Mouse (Mus musculus) embryonic facial prominence, embryonic 14.5 days (tissue): ENCODE data around the gene Mvb12b. TPM values are rescaled to one million over a fixed set of nuclear protein-coding genes. Genes with fewer than 3 reads are reported as not detected.

Experiments
- ATAC-seq: fragments of 200-750 bp; cut with Nextera tagmentation; 2 replicates; pipeline ENCODE4 v1.8.0; 2017; ENCODE audit warnings: low read depth, moderate number of reproducible peaks, moderate TSS enrichment
- DNase-seq: peaks from one replicate; pipeline ENCODE4 v3.0.0-alpha.2; 2015; ENCODE audit warnings: low spot score
- H3K27ac ChIP-seq: fragments of 300-500 bp; sonication (generic); replicated peaks from 2 replicates; pipeline ENCODE4 v1.5.1; 2014; ENCODE audit warnings: low read depth, mild to moderate bottlenecking, low read length, moderate library complexity
- H3K27me3 ChIP-seq: fragments of 300-500 bp; sonication (generic); replicated peaks from 2 replicates; pipeline ENCODE4 v1.6.1; 2014; ENCODE audit warnings: low read length; ENCODE audit not compliant: control insufficient read depth, insufficient read depth
- H3K36me3 ChIP-seq: fragments of 300-500 bp; sonication (generic); 2 replicates; pipeline ENCODE4 v1.6.1; 2014; ENCODE audit warnings: low read length, mixed read lengths; ENCODE audit not compliant: control insufficient read depth, insufficient read depth
- H3K4me1 ChIP-seq: fragments of 300-500 bp; sonication (generic); 2 replicates; pipeline ENCODE4 v1.6.1; 2014; ENCODE audit warnings: antibody characterized with exemption, low read length; ENCODE audit not compliant: control insufficient read depth, insufficient read depth
- H3K4me2 ChIP-seq: fragments of 300-500 bp; sonication (generic); 2 replicates; pipeline ENCODE4 v1.6.1; 2014; ENCODE audit warnings: low read depth, mild to moderate bottlenecking, low read length, moderate library complexity, mixed read lengths
- H3K4me3 ChIP-seq: fragments of 300-500 bp; sonication (generic); 2 replicates; pipeline ENCODE4 v1.5.1; 2014; ENCODE audit warnings: low read depth, mild to moderate bottlenecking, low read length
- H3K9ac ChIP-seq: fragments of 300-500 bp; sonication (generic); 2 replicates; pipeline ENCODE4 v1.6.1; 2014; ENCODE audit warnings: low read depth, mild to moderate bottlenecking, low read length, moderate library complexity, mixed read lengths
- H3K9me3 ChIP-seq: fragments of 300-500 bp; sonication (generic); 2 replicates; pipeline ENCODE4 v1.6.1; 2016; ENCODE audit warnings: low read length; ENCODE audit not compliant: control insufficient read depth
- WGBS: fragments of 180-500 bp; shearing (Covaris S2); extraction: QIAGEN DNeasy Blood & Tissue Kit; methylation state at CpG from one replicate; pipeline ENCODE4 v1.1.7; 2014; 5-methylcytosine and 5-hydroxymethylcytosine counted together
- polyA plus RNA-seq: library from polyadenylated mRNA; unstranded; fragments of >200 nt; fragmentation: Nextera tagmentation; extraction: Ambion mirVana; gene quantifications from 2 replicates; pipeline ENCODE4 v1.2.1, GENCODE M21; 2014

Mvb12b gene
- polyA plus RNA-seq, 1 experiment from 2014 or later, result 14.1 TPM

GRCm38 (mm10) chr2:33795716-33796472, 91.9 kb downstream of the Mvb12b start:
- Histone ChIP-seq H3K4me3 (no peak overlapping the region), H3K4me2 (no peak overlapping the region), H3K9me3 (no peaks in the 10 kb centered on the region), H3K27me3 (no peaks in the 10 kb centered on the region), H3K27ac (no peak overlapping the region), H3K36me3 (peaks cover 6% of the 10 kb centered on the region; the same call in 1 of the 2 replicates), H3K9ac (no peak overlapping the region), H3K4me1 (no peaks in the 10 kb centered on the region)
- ATAC-seq (no peak), DNase-seq (no peak)
- 82% methylated on average over 15 of the region's 15 CpGs for WGBS

GRCm38 (mm10) chr2:33795001-33795580, 92.7 kb downstream of the Mvb12b start:
- Histone ChIP-seq H3K9ac (no peak overlapping the region), H3K4me1 (no peaks in the 10 kb centered on the region), H3K27ac (no peak overlapping the region), H3K4me3 (no peak overlapping the region), H3K9me3 (no peaks in the 10 kb centered on the region), H3K36me3 (peaks cover 5% of the 10 kb centered on the region; the same call in 1 of the 2 replicates), H3K27me3 (no peaks in the 10 kb centered on the region), H3K4me2 (no peak overlapping the region)
- DNase-seq (no peak), ATAC-seq (no peak)
- WGBS, result 76% methylated on average over 7 of the region's 7 CpGs

- Histone ChIP-seq H3K27me3 (no peaks in the 10 kb centered on the region), H3K4me3 (no peak overlapping the region), H3K27ac (no peak overlapping the region), H3K9ac (no peak overlapping the region), H3K36me3 (peaks cover 5% of the 10 kb centered on the region; the same call in 1 of the 2 replicates), H3K9me3 (no peaks in the 10 kb centered on the region), H3K4me1 (no peaks in the 10 kb centered on the region), H3K4me2 (no peak overlapping the region)
- WGBS, result 80% methylated on average over 9 of the region's 9 CpGs
- ATAC-seq, result no peak
- no peak for DNase-seq
Measured at GRCm38 (mm10) chr2:33794483-33794882, 93.3 kb downstream of the Mvb12b start.

GRCm38 (mm10) chr2:33790301-33790700, 97.4 kb downstream of the Mvb12b start:
- no peak overlapping the region for H3K4me2 ChIP-seq
- ATAC-seq, result no peak
- H3K27me3 ChIP-seq, result no peaks in the 10 kb centered on the region
- no peak overlapping the region for H3K27ac ChIP-seq
- H3K36me3 ChIP-seq, result peaks cover 5% of the 10 kb centered on the region; the same call in 1 of the 2 replicates
- H3K9me3 ChIP-seq, result no peaks in the 10 kb centered on the region
- H3K4me1 ChIP-seq, result no peaks in the 10 kb centered on the region
- H3K9ac ChIP-seq, result no peak overlapping the region
- WGBS, result 59% methylated on average over 5 of the region's 5 CpGs
- H3K4me3 ChIP-seq, result no peak overlapping the region
- DNase-seq, result no peak

- no peak for DNase-seq
- ATAC-seq, result no peak; the same call in 1 of the 2 replicates
- no peak overlapping the region for H3K27ac ChIP-seq
- H3K9ac ChIP-seq, result no peak overlapping the region
- WGBS, result 59% methylated on average over 9 of the region's 9 CpGs
- H3K9me3 ChIP-seq, result no peaks in the 10 kb centered on the region
- no peak overlapping the region for H3K4me2 ChIP-seq
- no peaks in the 10 kb centered on the region for H3K27me3 ChIP-seq
- H3K4me3 ChIP-seq, result no peak overlapping the region
- H3K36me3 ChIP-seq, result peaks cover 5% of the 10 kb centered on the region; the same call in 1 of the 2 replicates
- no peaks in the 10 kb centered on the region for H3K4me1 ChIP-seq
Measured at GRCm38 (mm10) chr2:33789732-33790131, 98.0 kb downstream of the Mvb12b start.

GRCm38 (mm10) chr2:33789279-33789678, 98.5 kb downstream of the Mvb12b start:
- H3K4me3 ChIP-seq, result no peak overlapping the region
- ATAC-seq (no peak), DNase-seq (no peak)
- H3K9ac ChIP-seq, result no peak overlapping the region
- no peak overlapping the region for H3K27ac ChIP-seq
- H3K36me3 ChIP-seq, result peaks cover 5% of the 10 kb centered on the region; the same call in 1 of the 2 replicates
- H3K27me3 ChIP-seq, result no peaks in the 10 kb centered on the region
- 28% methylated on average over 6 of the region's 6 CpGs for WGBS
- H3K9me3 ChIP-seq, result no peaks in the 10 kb centered on the region
- H3K4me1 ChIP-seq, result no peaks in the 10 kb centered on the region
- no peak overlapping the region for H3K4me2 ChIP-seq

- Histone ChIP-seq H3K27ac (no peak overlapping the region), H3K4me3 (no peak overlapping the region), H3K36me3 (peaks cover 4% of the 10 kb centered on the region; the same call in 1 of the 2 replicates), H3K9ac (no peak overlapping the region), H3K4me2 (no peak overlapping the region), H3K9me3 (no peaks in the 10 kb centered on the region), H3K4me1 (no peaks in the 10 kb centered on the region), H3K27me3 (no peaks in the 10 kb centered on the region)
- no peak for DNase-seq
- 75% methylated on average over 7 of the region's 7 CpGs for WGBS
- ATAC-seq, result no peak
Measured at GRCm38 (mm10) chr2:33788851-33789250, 98.9 kb downstream of the Mvb12b start.

GRCm38 (mm10) chr2:33788131-33788530, 99.6 kb downstream of the Mvb12b start:
- H3K9me3 ChIP-seq, result no peaks in the 10 kb centered on the region
- no peaks in the 10 kb centered on the region for H3K4me1 ChIP-seq
- no peak for DNase-seq
- H3K27ac ChIP-seq, result no peak overlapping the region
- no peak overlapping the region for H3K4me2 ChIP-seq
- no peak for ATAC-seq
- 70% methylated on average over 13 of the region's 13 CpGs for WGBS
- no peak overlapping the region for H3K4me3 ChIP-seq
- no peaks in the 10 kb centered on the region; the same call in 1 of the 2 replicates for H3K36me3 ChIP-seq
- no peaks in the 10 kb centered on the region for H3K27me3 ChIP-seq
- H3K9ac ChIP-seq, result no peak overlapping the region
